17 mouse cellular contexts compared by ENCODE assay signal in the genomic region with DNA sequence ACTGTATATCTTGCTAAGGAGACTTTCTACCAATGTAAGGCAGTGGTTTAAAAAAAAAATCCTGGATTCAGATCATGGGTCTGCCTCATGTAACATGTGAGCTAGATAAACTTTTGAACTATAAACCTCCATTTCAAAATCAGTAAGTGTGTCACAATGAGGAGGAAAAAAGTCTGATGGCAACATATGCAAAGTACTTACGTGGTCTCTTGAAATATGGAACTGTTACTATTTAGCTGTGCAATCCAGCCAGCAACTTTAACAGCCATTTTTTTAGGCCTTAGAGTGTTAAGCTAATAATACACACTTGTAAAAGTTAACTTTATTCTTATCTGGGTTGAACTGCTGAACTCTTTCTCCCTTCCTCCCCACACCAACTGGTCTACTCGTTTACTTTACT.
"Had no signal": no experiment of that assay in that cellular context is flagged by ENCODE, and none has a peak within 500 bp of the region (broad histone marks: within the 10 kb centered on the region; RNA-seq: fewer than 3 reads in every experiment).

No protein-coding gene starts in this region.

- ATAC-seq: midbrain, embryonic 15.5 days had no signal

- H3K27me3 ChIP-seq: intestine, embryonic 15.5 days; liver, embryonic 13.5 days; lung, embryonic 15.5 days; midbrain, embryonic 12.5 days; midbrain, embryonic 15.5 days; neural tube, embryonic 13.5 days; stomach, embryonic 15.5 days had no signal

- H3K36me3 ChIP-seq: intestine, embryonic 15.5 days; liver, embryonic 13.5 days; lung, embryonic 15.5 days; midbrain, embryonic 12.5 days; midbrain, embryonic 15.5 days; neural tube, embryonic 13.5 days; stomach, embryonic 15.5 days had no signal

- H3K9ac ChIP-seq: intestine, embryonic 15.5 days; liver, embryonic 13.5 days; lung, embryonic 15.5 days; midbrain, embryonic 12.5 days; midbrain, embryonic 15.5 days; neural tube, embryonic 13.5 days; stomach, embryonic 15.5 days had no signal

- H3K27ac ChIP-seq: intestine, embryonic 15.5 days; kidney, postnatal 0 days; layer of hippocampus, adult 2 months; liver, embryonic 13.5 days; lung, embryonic 15.5 days; midbrain, embryonic 12.5 days; midbrain, embryonic 15.5 days; neural tube, embryonic 13.5 days; stomach, embryonic 15.5 days had no signal

- H3K4me2 ChIP-seq: intestine, embryonic 15.5 days; liver, embryonic 13.5 days; lung, embryonic 15.5 days; midbrain, embryonic 12.5 days; midbrain, embryonic 15.5 days; neural tube, embryonic 13.5 days; stomach, embryonic 15.5 days had no signal

- H3K9me3 ChIP-seq: intestine, embryonic 15.5 days; liver, embryonic 13.5 days; lung, embryonic 15.5 days; midbrain, embryonic 12.5 days; midbrain, embryonic 15.5 days; neural tube, embryonic 13.5 days; stomach, embryonic 15.5 days had no signal

- H3K4me3 ChIP-seq: intestine, embryonic 15.5 days; layer of hippocampus, adult 2 months; liver, embryonic 13.5 days; lung, embryonic 15.5 days; midbrain, embryonic 12.5 days; midbrain, embryonic 15.5 days; myocyte; neural tube, embryonic 13.5 days; stomach, embryonic 15.5 days had no signal

- DNase-seq: kidney, adult 2 months; kidney, postnatal 25 days; layer of hippocampus, adult 9-11 months; liver, embryonic 13.5 days; retina, postnatal 1 day; right cerebral cortex, postnatal 25 days; spleen, adult 18-20 months; thymus, postnatal 25 days had no signal

- H3K4me1 ChIP-seq: intestine, embryonic 15.5 days; midbrain, embryonic 12.5 days; midbrain, embryonic 15.5 days; neural tube, embryonic 13.5 days had no signal
